Mouse (Mus musculus): ENCODE data around the gene Dlx1.

Dlx1 gene

GRCm38 (mm10) chr2:71528714-71529510, 999 bp downstream of the Dlx1 start:
- no peak for DNase-seq (ENCODE audit: low spot score)

GRCm38 (mm10) chr2:71529511-71530351, 1.8 kb downstream of the Dlx1 start:
- DNase-seq (ENCODE audit: low spot score): no peak

GRCm38 (mm10) chr2:71530391-71531123, 2.6 kb downstream of the Dlx1 start:
- DNase-seq (ENCODE audit: low spot score): no peak

GRCm38 (mm10) chr2:71531124-71531590, 3.2 kb downstream of the Dlx1 start:
- DNase-seq (ENCODE audit: low spot score): no peak

GRCm38 (mm10) chr2:71531990-71532970, 4.4 kb downstream of the Dlx1 start:
- no peak for DNase-seq (ENCODE audit: low spot score)

- no peak for DNase-seq (ENCODE audit: low spot score)
Measured at GRCm38 (mm10) chr2:71533094-71533493, 5.2 kb downstream of the Dlx1 start.

- DNase-seq (ENCODE audit: low spot score): no peak
Measured at GRCm38 (mm10) chr2:71534242-71535052, 6.5 kb downstream of the Dlx1 start.

- DNase-seq (ENCODE audit: low spot score): no peak
Measured at GRCm38 (mm10) chr2:71540611-71541417, 12.9 kb downstream of the Dlx1 start.

- no peak for DNase-seq (ENCODE audit: low spot score)
Measured at GRCm38 (mm10) chr2:71541418-71542226, 13.7 kb downstream of the Dlx1 start.

GRCm38 (mm10) chr2:71542227-71542815, 14.4 kb downstream of the Dlx1 start:
- DNase-seq (ENCODE audit: low spot score): no peak

GRCm38 (mm10) chr2:71542816-71543301, 14.9 kb downstream of the Dlx1 start:
- DNase-seq (ENCODE audit: low spot score): no peak

- no peak for DNase-seq (ENCODE audit: low spot score)
Measured at GRCm38 (mm10) chr2:71543531-71543930, 15.6 kb downstream of the Dlx1 start.

GRCm38 (mm10) chr2:71543948-71544347, 16.0 kb downstream of the Dlx1 start:
- no peak for DNase-seq (ENCODE audit: low spot score)

- no peak for DNase-seq (ENCODE audit: low spot score)
Measured at GRCm38 (mm10) chr2:71544391-71545285, 16.7 kb downstream of the Dlx1 start.

- no peak for DNase-seq (ENCODE audit: low spot score)
Measured at GRCm38 (mm10) chr2:71545401-71545881, 17.5 kb downstream of the Dlx1 start.

- DNase-seq (ENCODE audit: low spot score): no peak
Measured at GRCm38 (mm10) chr2:71545882-71546639, 18.1 kb downstream of the Dlx1 start.
